Mouse (Mus musculus) erythroblast, embryonic 14.5 days (primary cell): ENCODE results near the gene Zfp846.

ENCODE experiments used
- GATA1 ChIP-seq: IDR thresholded peaks from 2 replicates; pipeline ENCODE4 v1.6.1; 2012; ENCODE audit warnings: low read length, inconsistent platforms, mixed read lengths
- TAL1 ChIP-seq: IDR thresholded peaks from 3 replicates; pipeline ENCODE4 v1.6.1; 2012; ENCODE audit warnings: low read length, inconsistent platforms, mixed read lengths

GRCm38 (mm10) chr9:20652260-20652658 lies 71.2 kb downstream of the Zfp846 start:
- TF ChIP-seq GATA1 (no peak), TAL1 (no peak)
